Mouse (Mus musculus) spleen, adult 12 weeks (tissue): ENCODE results near the gene Gm13420.

Source experiments
- DNase-seq: peaks from one replicate; pipeline ENCODE4 v3.0.0; 2022; ENCODE audit warnings: low spot score

The Gm13420 gene

DNA sequence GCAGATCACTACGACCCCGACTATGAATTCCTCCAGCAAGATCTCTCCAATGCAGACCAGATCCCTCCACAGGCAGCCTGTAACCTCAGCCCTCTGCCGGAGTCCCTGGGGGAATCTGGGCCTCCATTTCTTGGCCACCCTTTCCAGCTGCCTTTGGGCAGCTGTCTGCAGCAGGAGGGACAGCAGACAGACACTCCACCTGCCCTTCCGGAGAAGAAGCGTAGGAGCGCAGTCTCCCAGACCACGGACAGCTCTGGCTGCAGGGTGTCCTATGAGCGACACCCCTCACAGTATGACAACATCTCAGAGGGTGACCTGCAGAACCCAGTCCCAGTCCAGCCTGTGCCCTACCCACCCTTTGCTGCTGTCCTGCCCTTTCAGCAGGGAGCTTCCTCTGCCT lies 49.3 kb downstream of the Gm13420 start:
- no peak for DNase-seq

DNA sequence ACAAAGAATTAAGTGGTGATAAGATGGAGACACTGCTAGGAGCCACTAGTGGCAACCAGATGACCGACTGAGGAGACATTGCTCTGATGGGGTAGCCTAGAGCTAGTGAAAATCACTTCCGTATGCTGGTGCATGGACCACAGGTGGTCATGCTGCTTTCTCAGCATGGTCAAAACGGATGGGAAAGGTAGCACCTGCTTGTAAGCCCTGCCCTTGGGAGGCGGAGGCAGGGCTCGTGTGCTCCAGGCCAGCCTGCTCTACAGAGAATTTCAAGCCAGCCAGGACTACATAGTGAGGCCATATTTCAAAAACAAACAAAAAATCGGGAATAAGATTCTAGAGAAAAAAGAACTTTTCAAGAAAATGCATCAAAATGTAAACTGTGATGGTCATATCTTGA lies 50.1 kb downstream of the Gm13420 start:
- no peak for DNase-seq

GRCm38 (mm10) chr2:29700898-29701297 lies 50.6 kb downstream of the Gm13420 start:
- DNase-seq = no peak

DNA sequence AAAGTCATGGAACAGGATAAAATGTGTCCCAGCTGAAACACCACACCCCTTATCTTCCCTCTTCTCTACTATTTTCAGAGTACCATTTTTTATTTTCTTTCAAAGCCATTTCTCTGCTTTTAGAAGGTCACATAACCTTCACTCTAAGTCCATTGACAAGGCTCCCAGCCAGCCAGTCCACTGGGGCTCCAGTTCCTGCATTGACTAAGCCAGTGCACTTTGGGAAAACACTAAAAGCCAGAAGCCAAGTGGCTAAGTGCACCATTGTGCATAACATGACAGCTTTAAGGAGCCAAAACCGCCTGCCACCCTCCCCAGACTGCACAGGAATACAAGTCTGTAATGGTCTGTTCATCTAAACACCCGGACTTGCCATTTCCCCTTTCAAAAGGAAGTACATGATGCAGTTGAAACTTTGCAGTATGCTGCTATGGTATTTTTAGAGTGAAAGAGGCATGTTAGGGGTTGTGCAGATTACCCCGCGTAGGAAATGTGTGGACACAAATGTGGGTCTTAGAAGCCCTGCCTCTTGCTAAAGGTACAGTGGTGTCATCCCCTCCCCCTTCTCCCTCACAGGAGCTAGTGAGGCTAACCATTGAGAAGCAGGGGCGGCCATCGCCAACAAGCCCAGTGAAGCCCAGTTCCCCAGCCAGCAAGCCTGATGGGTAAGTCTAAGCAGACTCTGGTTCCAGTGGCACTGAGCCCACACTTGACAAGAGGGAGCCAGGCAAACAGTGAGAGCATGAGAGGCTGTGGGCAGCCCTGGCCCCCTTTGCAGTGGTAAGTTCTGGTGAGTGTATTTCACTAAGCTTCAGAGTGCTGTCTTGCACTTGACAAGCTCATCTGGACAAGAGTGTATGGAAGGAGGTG lies 52.8 kb downstream of the Gm13420 start:
- no peak for DNase-seq

GRCm38 (mm10) chr2:29696207-29696800 lies 55.2 kb downstream of the Gm13420 start:
- DNase-seq = no peak
